Mouse (Mus musculus): ENCODE results near the gene Lamc1. TPM values are rescaled to one million over a fixed set of nuclear protein-coding genes. Genes with fewer than 3 reads are reported as not detected.

The Lamc1 gene
- polyA plus RNA-seq, 1 experiment from 2014 or later: 26.5 TPM

- Histone ChIP-seq H3K9me3 (ENCODE audit: control insufficient read depth, low read length) (no peaks in the 10 kb centered on the region), H3K4me2 (no peak overlapping the region), H3K9ac (ENCODE audit: low read length) (no peak overlapping the region), H3K4me1 (ENCODE audit: control insufficient read depth, insufficient read depth, low read length) (peaks cover 11% of the 10 kb centered on the region), H3K27ac (ENCODE audit: low read depth, low read length) (no peak overlapping the region), H3K36me3 (ENCODE audit: control insufficient read depth, insufficient read depth, low read length) (no peaks in the 10 kb centered on the region), H3K27me3 (ENCODE audit: control insufficient read depth, insufficient read depth, low read length) (no peaks in the 10 kb centered on the region), H3K4me3 (ENCODE audit: low read depth, low read length) (no peak overlapping the region)
- ATAC-seq (ENCODE audit: low FRiP score): no peak
- DNase-seq (ENCODE audit: low spot score, missing footprints): no peak
- WGBS: 68% methylated on average over 6 of the region's 6 CpGs
Observed at GRCm38 (mm10) chr1:153296035-153296434, 36.6 kb downstream of the Lamc1 start.

GRCm38 (mm10) chr1:153292892-153293291, 39.7 kb downstream of the Lamc1 start:
- H3K4me2 ChIP-seq: no peak overlapping the region

GRCm38 (mm10) chr1:153292202-153292601, 40.4 kb downstream of the Lamc1 start:
- Histone ChIP-seq H3K4me2 (no peak overlapping the region), H3K9ac (ENCODE audit: low read length) (no peak overlapping the region), H3K4me1 (ENCODE audit: control insufficient read depth, insufficient read depth, low read length) (peaks cover 11% of the 10 kb centered on the region), H3K9me3 (ENCODE audit: control insufficient read depth, low read length) (no peaks in the 10 kb centered on the region), H3K4me3 (ENCODE audit: low read depth, low read length) (no peak overlapping the region), H3K36me3 (ENCODE audit: control insufficient read depth, insufficient read depth, low read length) (no peaks in the 10 kb centered on the region), H3K27ac (ENCODE audit: low read depth, low read length) (no peak overlapping the region), H3K27me3 (ENCODE audit: control insufficient read depth, insufficient read depth, low read length) (no peaks in the 10 kb centered on the region)
- WGBS: 60% methylated on average over 6 of the region's 6 CpGs
- DNase-seq (ENCODE audit: low spot score, missing footprints) (no peak), ATAC-seq (ENCODE audit: low FRiP score) (no peak)

More at GRCm38 (mm10) chr1:153292892-153293291, 39.7 kb downstream of the Lamc1 start:
- no peak for DNase-seq (ENCODE audit: low spot score, missing footprints)
- Histone ChIP-seq H3K27me3 (ENCODE audit: control insufficient read depth, insufficient read depth, low read length) (no peaks in the 10 kb centered on the region), H3K9ac (ENCODE audit: low read length) (0 out of 2 replicates have a peak overlapping the region, but pooled peaks have one; percentile 20), H3K36me3 (ENCODE audit: control insufficient read depth, insufficient read depth, low read length) (no peaks in the 10 kb centered on the region), H3K27ac (ENCODE audit: low read depth, low read length) (no peak overlapping the region), H3K9me3 (ENCODE audit: control insufficient read depth, low read length) (no peaks in the 10 kb centered on the region), H3K4me3 (ENCODE audit: low read depth, low read length) (no peak overlapping the region), H3K4me1 (ENCODE audit: control insufficient read depth, insufficient read depth, low read length) (peaks cover 11% of the 10 kb centered on the region)
- 0 out of 2 replicates have a peak, but pooled peaks have one; percentile 57 for ATAC-seq (ENCODE audit: low FRiP score)
- WGBS: 58% methylated on average over 5 of the region's 5 CpGs

- no peaks in the 10 kb centered on the region for H3K9me3 ChIP-seq (ENCODE audit: control insufficient read depth, low read length)
- ATAC-seq (ENCODE audit: low FRiP score) (no peak), DNase-seq (ENCODE audit: low spot score, missing footprints) (no peak)
- no peaks in the 10 kb centered on the region for H3K27me3 ChIP-seq (ENCODE audit: control insufficient read depth, insufficient read depth, low read length)
- H3K4me2 ChIP-seq: no peak overlapping the region
- peaks cover 11% of the 10 kb centered on the region for H3K4me1 ChIP-seq (ENCODE audit: control insufficient read depth, insufficient read depth, low read length)
- H3K27ac ChIP-seq (ENCODE audit: low read depth, low read length): no peak overlapping the region
- no peak overlapping the region for H3K4me3 ChIP-seq (ENCODE audit: low read depth, low read length)
- H3K36me3 ChIP-seq (ENCODE audit: control insufficient read depth, insufficient read depth, low read length): no peaks in the 10 kb centered on the region
- WGBS: 84% methylated on average over 4 of the region's 4 CpGs
- H3K9ac ChIP-seq (ENCODE audit: low read length): no peak overlapping the region
Observed at GRCm38 (mm10) chr1:153291416-153291815, 41.2 kb downstream of the Lamc1 start.

GRCm38 (mm10) chr1:153288010-153288409, 44.6 kb downstream of the Lamc1 start:
- no peak overlapping the region for H3K4me2 ChIP-seq
- no peak overlapping the region for H3K4me3 ChIP-seq (ENCODE audit: low read depth, low read length)
- DNase-seq (ENCODE audit: low spot score, missing footprints) (no peak), ATAC-seq (ENCODE audit: low FRiP score) (no peak)
- no peaks in the 10 kb centered on the region for H3K36me3 ChIP-seq (ENCODE audit: control insufficient read depth, insufficient read depth, low read length)
- peaks cover 6% of the 10 kb centered on the region for H3K4me1 ChIP-seq (ENCODE audit: control insufficient read depth, insufficient read depth, low read length)
- H3K27ac ChIP-seq (ENCODE audit: low read depth, low read length): no peak overlapping the region
- no peak overlapping the region for H3K9ac ChIP-seq (ENCODE audit: low read length)
- H3K27me3 ChIP-seq (ENCODE audit: control insufficient read depth, insufficient read depth, low read length): no peaks in the 10 kb centered on the region
- 86% methylated on average over 4 of the region's 4 CpGs for WGBS
- no peaks in the 10 kb centered on the region for H3K9me3 ChIP-seq (ENCODE audit: control insufficient read depth, low read length)

GRCm38 (mm10) chr1:153287443-153287842, 45.1 kb downstream of the Lamc1 start:
- H3K9me3 ChIP-seq (ENCODE audit: control insufficient read depth, low read length): no peaks in the 10 kb centered on the region
- no peaks in the 10 kb centered on the region for H3K36me3 ChIP-seq (ENCODE audit: control insufficient read depth, insufficient read depth, low read length)
- H3K4me3 ChIP-seq (ENCODE audit: low read depth, low read length): no peak overlapping the region
- no peak overlapping the region for H3K4me2 ChIP-seq
- no peak for ATAC-seq (ENCODE audit: low FRiP score)
- H3K27ac ChIP-seq (ENCODE audit: low read depth, low read length): no peak overlapping the region
- WGBS: 82% methylated on average over 5 of the region's 5 CpGs
- H3K4me1 ChIP-seq (ENCODE audit: control insufficient read depth, insufficient read depth, low read length): peaks cover 3% of the 10 kb centered on the region
- no peaks in the 10 kb centered on the region for H3K27me3 ChIP-seq (ENCODE audit: control insufficient read depth, insufficient read depth, low read length)
- no peak for DNase-seq (ENCODE audit: low spot score, missing footprints)
- H3K9ac ChIP-seq (ENCODE audit: low read length): no peak overlapping the region

GRCm38 (mm10) chr1:153286216-153286615, 46.4 kb downstream of the Lamc1 start:
- Histone ChIP-seq H3K9ac (ENCODE audit: low read length) (no peak overlapping the region), H3K27me3 (ENCODE audit: control insufficient read depth, insufficient read depth, low read length) (no peaks in the 10 kb centered on the region), H3K4me1 (ENCODE audit: control insufficient read depth, insufficient read depth, low read length) (no peaks in the 10 kb centered on the region), H3K4me3 (ENCODE audit: low read depth, low read length) (no peak overlapping the region), H3K9me3 (ENCODE audit: control insufficient read depth, low read length) (no peaks in the 10 kb centered on the region), H3K27ac (ENCODE audit: low read depth, low read length) (no peak overlapping the region), H3K4me2 (no peak overlapping the region), H3K36me3 (ENCODE audit: control insufficient read depth, insufficient read depth, low read length) (no peaks in the 10 kb centered on the region)
- no peak for ATAC-seq (ENCODE audit: low FRiP score)
- DNase-seq (ENCODE audit: low spot score, missing footprints): no peak
- 91% methylated on average over 9 of the region's 9 CpGs for WGBS

- ATAC-seq (ENCODE audit: low FRiP score) (no peak), DNase-seq (ENCODE audit: low spot score, missing footprints) (no peak)
- Histone ChIP-seq H3K4me3 (ENCODE audit: low read depth, low read length) (no peak overlapping the region), H3K36me3 (ENCODE audit: control insufficient read depth, insufficient read depth, low read length) (no peaks in the 10 kb centered on the region), H3K4me2 (no peak overlapping the region), H3K9ac (ENCODE audit: low read length) (no peak overlapping the region), H3K4me1 (ENCODE audit: control insufficient read depth, insufficient read depth, low read length) (no peaks in the 10 kb centered on the region), H3K27me3 (ENCODE audit: control insufficient read depth, insufficient read depth, low read length) (no peaks in the 10 kb centered on the region), H3K9me3 (ENCODE audit: control insufficient read depth, low read length) (no peaks in the 10 kb centered on the region), H3K27ac (ENCODE audit: low read depth, low read length) (no peak overlapping the region)
- WGBS: 84% methylated on average over 8 of the region's 8 CpGs
Observed at GRCm38 (mm10) chr1:153285188-153285587, 47.4 kb downstream of the Lamc1 start.

- DNase-seq (ENCODE audit: low spot score, missing footprints) (no peak), ATAC-seq (ENCODE audit: low FRiP score) (no peak)
- no peaks in the 10 kb centered on the region for H3K9me3 ChIP-seq (ENCODE audit: control insufficient read depth, low read length)
- peaks cover 2% of the 10 kb centered on the region; the same call in 1 of the 2 replicates for H3K4me1 ChIP-seq (ENCODE audit: control insufficient read depth, insufficient read depth, low read length)
- WGBS: 87% methylated on average over 5 of the region's 5 CpGs
- H3K9ac ChIP-seq (ENCODE audit: low read length): no peak overlapping the region
- no peaks in the 10 kb centered on the region for H3K36me3 ChIP-seq (ENCODE audit: control insufficient read depth, insufficient read depth, low read length)
- no peaks in the 10 kb centered on the region for H3K27me3 ChIP-seq (ENCODE audit: control insufficient read depth, insufficient read depth, low read length)
- H3K4me3 ChIP-seq (ENCODE audit: low read depth, low read length): no peak overlapping the region
- no peak overlapping the region for H3K4me2 ChIP-seq
- no peak overlapping the region for H3K27ac ChIP-seq (ENCODE audit: low read depth, low read length)
Observed at GRCm38 (mm10) chr1:153282342-153282975, 50.1 kb downstream of the Lamc1 start.
